Mouse (Mus musculus): ENCODE results near the gene Ilf3. TPM values are rescaled to one million over a fixed set of nuclear protein-coding genes. Genes with fewer than 3 reads are reported as not detected.

Gene Ilf3
- polyA plus RNA-seq (2017; shearing (Covaris generic)), result 51.0 TPM

DNA sequence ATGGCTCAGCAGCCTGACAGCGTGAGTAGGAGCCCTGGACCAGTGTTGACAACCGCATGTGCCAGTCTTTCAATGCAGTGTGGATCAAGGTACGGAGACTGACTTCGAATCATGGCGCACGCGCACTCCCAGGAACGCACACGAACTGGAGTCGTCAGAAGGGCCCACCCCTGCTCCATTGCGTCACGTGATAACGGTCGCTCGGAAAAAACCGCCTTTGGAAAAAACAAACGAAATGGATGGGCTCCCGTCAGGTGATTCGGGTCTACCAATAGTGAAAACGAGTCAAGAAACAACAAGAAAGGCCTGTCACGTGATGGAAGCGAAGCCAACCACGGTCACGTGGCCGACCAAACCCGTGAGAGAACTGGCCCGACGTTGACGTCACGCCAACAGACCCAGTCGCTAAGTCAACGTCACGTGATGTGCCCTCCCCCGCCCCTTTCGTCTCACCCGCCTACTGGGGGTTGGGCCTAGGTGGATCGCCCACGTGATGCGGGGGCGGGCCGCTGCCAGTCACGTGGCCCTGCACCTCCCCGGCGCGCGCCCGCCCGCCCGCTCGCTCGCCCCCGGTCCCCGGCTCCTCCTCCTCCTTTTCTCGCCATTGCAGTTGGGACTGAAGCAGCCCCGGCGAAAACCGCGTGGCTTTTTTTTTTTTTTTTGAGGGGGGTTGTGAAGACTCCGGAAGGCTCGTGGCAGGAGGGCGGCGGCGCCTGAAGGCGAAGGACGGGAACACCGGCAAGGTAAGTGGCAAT, at the start of gene Ilf3:
Ilf3 (plus strand) TSS at position 515 of the 755 bp plus-strand sequence.

GRCm38 (mm10) chr9:21320619-21321512, 46.8 kb upstream of the Ilf3 start, which contains the start of gene Slc44a2:
TSS of gene Slc44a2 (plus strand) at chr9:21320698.

GRCm38 (mm10) chr9:21411669-21412550, 44.2 kb downstream of the Ilf3 start, which contains the start of gene Qtrt1:
TSS of gene Qtrt1 (plus strand) at chr9:21411837.

GRCm38 (mm10) chr9:21424631-21425555, 57.2 kb downstream of the Ilf3 start, which contains the start of gene Dnm2:
TSS of gene Dnm2 (plus strand) at chr9:21424908.

Other genes with a start within 250 kb of the Ilf3 start
- 65.3 TPM for gene Tyk2, start 236.6 kb upstream of the Ilf3 start, polyA plus RNA-seq (2017; shearing (Covaris generic))
- gene Cdc37, start 217.9 kb upstream of the Ilf3 start, polyA plus RNA-seq (2017; shearing (Covaris generic)), result 320 TPM
- gene Pde4a, start 202.2 kb upstream of the Ilf3 start, polyA plus RNA-seq (2017; shearing (Covaris generic)), result 3.4 TPM
- gene Keap1, start 128.5 kb upstream of the Ilf3 start, polyA plus RNA-seq (2017; shearing (Covaris generic)), result 22.5 TPM
- gene S1pr5, start 119.4 kb upstream of the Ilf3 start, polyA plus RNA-seq (2017; shearing (Covaris generic)), result 2.5 TPM
- gene Atg4d, start 102.6 kb upstream of the Ilf3 start, polyA plus RNA-seq (2017; shearing (Covaris generic)), result 83.2 TPM
- 30.7 TPM for gene Kri1, start 79.9 kb upstream of the Ilf3 start, polyA plus RNA-seq (2017; shearing (Covaris generic))
- gene Cdkn2d, start 76.5 kb upstream of the Ilf3 start, polyA plus RNA-seq (2017; shearing (Covaris generic)), result 70.0 TPM
- gene Ap1m2, start 55.5 kb upstream of the Ilf3 start, polyA plus RNA-seq (2017; shearing (Covaris generic)), result 2.1 TPM
- gene Slc44a2, start 47.2 kb upstream of the Ilf3 start, polyA plus RNA-seq (2017; shearing (Covaris generic)), result 261 TPM
- 54.3 TPM for gene Qtrt1, start 44.0 kb downstream of the Ilf3 start, polyA plus RNA-seq (2017; shearing (Covaris generic))
- 261 TPM for gene Dnm2, start 57.0 kb downstream of the Ilf3 start, polyA plus RNA-seq (2017; shearing (Covaris generic))
- 7.8 TPM for gene Tmed1, start 142.4 kb downstream of the Ilf3 start, polyA plus RNA-seq (2017; shearing (Covaris generic))
- 46.1 TPM for gene AB124611, start 158.3 kb downstream of the Ilf3 start, polyA plus RNA-seq (2017; shearing (Covaris generic))
- gene Carm1, start 179.0 kb downstream of the Ilf3 start, polyA plus RNA-seq (2017; shearing (Covaris generic)), result 38.3 TPM
- 15.9 TPM for gene Timm29, start 224.9 kb downstream of the Ilf3 start, polyA plus RNA-seq (2017; shearing (Covaris generic))
- 14.0 TPM for gene Yipf2, start 225.0 kb downstream of the Ilf3 start, polyA plus RNA-seq (2017; shearing (Covaris generic))
- gene Smarca4, start 248.3 kb downstream of the Ilf3 start, polyA plus RNA-seq (2017; shearing (Covaris generic)), result 51.4 TPM

All from effector memory CD4-positive, alpha-beta T cell, adult 7 months (primary cell).